Mouse (Mus musculus) c-Kit-negative CD71-positive TER-119-positive erythroid progenitor cells, embryonic 14.5 days (primary cell): Measurements from ENCODE around the gene Ube2m.

Source experiments
- DNase-seq: peaks from one replicate; pipeline ENCODE4 v3.0.0-alpha.2; 2013; ENCODE audit warnings: low read depth, low spot score

Gene Ube2m

GRCm38 (mm10) chr7:13003380-13003779 lies 34.7 kb downstream of the Ube2m start:
- DNase-seq = no peak

GRCm38 (mm10) chr7:13001584-13001983 lies 36.5 kb downstream of the Ube2m start:
- DNase-seq = no peak

GRCm38 (mm10) chr7:12998851-12999250 lies 39.2 kb downstream of the Ube2m start, which contains the start of gene Trim28:
Gene Trim28 (plus strand): TSS chr7:12999114.
- DNase-seq = no peak

GRCm38 (mm10) chr7:12998053-12998452 lies 40.0 kb downstream of the Ube2m start, which contains the start of gene Slc27a5:
Gene Slc27a5 (minus strand): TSS chr7:12998192.
- no peak for DNase-seq

- DNase-seq = no peak
These were observed 40.8 kb downstream of the Ube2m start for GRCm38 (mm10) chr7:12997230-12997629.

- DNase-seq = no peak
These were observed 42.2 kb downstream of the Ube2m start for GRCm38 (mm10) chr7:12995862-12996261.

- DNase-seq = no peak
These were observed 44.9 kb downstream of the Ube2m start for GRCm38 (mm10) chr7:12993148-12993547.

- DNase-seq = no peak
These were observed 45.9 kb downstream of the Ube2m start for GRCm38 (mm10) chr7:12992222-12992621.

- DNase-seq = no peak
These were observed 50.5 kb downstream of the Ube2m start for GRCm38 (mm10) chr7:12987409-12988189.

- no peak for DNase-seq
These were observed 51.2 kb downstream of the Ube2m start for GRCm38 (mm10) chr7:12986906-12987305.

GRCm38 (mm10) chr7:12985724-12986123 lies 52.4 kb downstream of the Ube2m start:
- peak; percentile 44 for DNase-seq
